8 mouse cellular contexts compared by ENCODE assay signal in the genomic region with DNA sequence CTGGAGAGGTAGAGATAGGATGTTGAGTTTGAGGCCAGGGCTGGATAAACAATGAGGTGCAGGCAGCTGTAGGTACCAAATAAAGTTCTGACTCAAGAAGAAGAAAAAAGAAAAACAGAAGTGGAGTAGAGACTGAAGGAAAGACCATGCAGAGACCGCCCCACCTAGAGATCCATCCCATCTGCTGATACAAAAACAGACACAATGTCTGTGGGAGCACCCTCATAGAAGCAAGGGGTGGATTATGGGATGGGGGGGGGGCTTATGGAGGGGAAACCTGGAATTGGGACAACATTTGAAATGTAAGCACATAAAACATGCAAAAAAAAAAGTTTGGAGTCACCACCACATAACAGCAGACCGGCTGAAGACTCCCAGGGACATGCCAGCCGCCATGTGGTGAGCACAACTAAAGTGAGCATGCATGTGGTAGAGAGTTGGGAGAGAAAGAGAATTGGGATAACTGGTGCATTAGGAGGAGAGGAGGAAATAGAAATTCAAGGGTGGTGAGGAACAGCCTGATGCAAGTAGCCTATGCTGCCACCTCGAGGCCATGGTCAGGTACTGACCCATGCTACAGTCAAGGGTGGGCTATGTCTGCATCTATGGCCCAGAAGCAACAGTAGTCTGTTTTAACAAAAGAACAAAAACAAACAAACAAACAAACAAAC.
DNase-seq lines count a peak whose midpoint lies in the region; ATAC-seq and TF ChIP-seq lines count a peak whose summit lies in the region.

No protein-coding gene starts in this region.

- dilution Hi-C loops in CH12.LX (cut with MboI; ENCODE audit: extremely low pct_ligation_motif_present, extremely low pct_unique_long_range_greater_than_20kb, low sequenced_read_pairs): no loop called here

- no peaks in the 10 kb centered on the region for H3K9me3 ChIP-seq in CH12.LX (replicated peaks; ENCODE audit: low read length)
- no peaks in the 10 kb centered on the region for H3K9me3 ChIP-seq in embryonic facial prominence, embryonic 10.5 days
- no peaks in the 10 kb centered on the region for H3K9me3 ChIP-seq in liver, postnatal 0 days (ENCODE audit: low read length)

- no peak for TF ChIP-seq POLR2A in CH12.LX (IDR thresholded peaks at IDR 0.05; ENCODE audit: low read depth, low read length)
- TF ChIP-seq POLR2A in olfactory bulb, adult 2 months (IDR thresholded peaks at IDR 0.05; ENCODE audit: insufficient read depth, low read depth, low read length): no peak

- no peak overlapping the region for H3K27ac ChIP-seq in CH12.LX (ENCODE audit: insufficient read depth, low read depth)
- no peak overlapping the region for H3K27ac ChIP-seq in embryonic facial prominence, embryonic 10.5 days (replicated peaks)
- no peak overlapping the region for H3K27ac ChIP-seq in liver, postnatal 0 days (ENCODE audit: low read depth)
- H3K27ac ChIP-seq in olfactory bulb, adult 2 months (ENCODE audit: insufficient read depth, low read depth, low read length): no peak overlapping the region

- peak; percentile 63 for DNase-seq in CH12.LX (ENCODE audit: extremely low read depth)
- DNase-seq in adrenal gland, postnatal 10 days: peak; percentile 76
- peak; percentile 76 for DNase-seq in embryonic facial prominence, embryonic 10.5 days (ENCODE audit: low spot score)
- peak; percentile 11 to 35 for DNase-seq in heart, adult 9 months (ENCODE audit: low spot score in 2 of 2)
- DNase-seq in kidney, postnatal 25 days: peak; percentile 59 to 65
- peak; percentile 41 for DNase-seq in liver, postnatal 0 days

- H3K36me3 ChIP-seq in CH12.LX (replicated peaks in 1 of 2; ENCODE audit: control insufficient read depth in 1 of 2, insufficient read depth in 1 of 2, low read length in 1 of 2): no peaks in the 10 kb centered on the region
- no peaks in the 10 kb centered on the region for H3K36me3 ChIP-seq in embryonic facial prominence, embryonic 10.5 days (replicated peaks)
- H3K36me3 ChIP-seq in liver, postnatal 0 days (replicated peaks; ENCODE audit: insufficient read depth, low read length): no peaks in the 10 kb centered on the region

- H3K9ac ChIP-seq in CH12.LX (ENCODE audit: insufficient read depth, low read depth): no peak overlapping the region
- no peak overlapping the region for H3K9ac ChIP-seq in liver, postnatal 0 days (replicated peaks)

- no peaks in the 10 kb centered on the region for H3K4me1 ChIP-seq in CH12.LX (ENCODE audit: control insufficient read depth in 1 of 2, insufficient read depth in 2 of 2)
- H3K4me1 ChIP-seq in embryonic facial prominence, embryonic 10.5 days: no peaks in the 10 kb centered on the region
- no peaks in the 10 kb centered on the region for H3K4me1 ChIP-seq in liver, postnatal 0 days (ENCODE audit: insufficient read depth)
- no peaks in the 10 kb centered on the region for H3K4me1 ChIP-seq in olfactory bulb, adult 2 months (ENCODE audit: control insufficient read depth, insufficient read depth, low read length)

- 38% methylated on average over 4 of the region's 4 CpGs for WGBS in embryonic facial prominence, embryonic 10.5 days
- WGBS in liver, postnatal 0 days (ENCODE audit: insufficient replicate concordance): 38% methylated on average over 4 of the region's 4 CpGs
- 40% methylated on average over 4 of the region's 4 CpGs for WGBS in olfactory bulb, adult 2 months

- in situ Hi-C loops in CH12.LX (cut with MboI; ENCODE audit: low pct_ligation_motif_present, low pct_unique_long_range_greater_than_20kb, low sequenced_read_pairs): loop anchor here (25.0 kb wide), 1 partner anchor 481 kb away; the partner anchor contains the start of gene Sema5a

- no peak overlapping the region for H3K4me3 ChIP-seq in CH12.LX (replicated peaks in 1 of 3; ENCODE audit: low read depth in 2 of 3, low read length in 2 of 3, poor library complexity in 1 of 3)
- no peak overlapping the region for H3K4me3 ChIP-seq in embryonic facial prominence, embryonic 10.5 days
- H3K4me3 ChIP-seq in liver, postnatal 0 days (ENCODE audit: low read depth, low read length): no peak overlapping the region
- H3K4me3 ChIP-seq in olfactory bulb, adult 2 months (ENCODE audit: insufficient read depth, low read depth, low read length): no peak overlapping the region

- TF ChIP-seq CTCF in CH12.LX (conservative IDR thresholded peaks at IDR 0.05 in 1 of 2, IDR thresholded peaks at IDR 0.05 in 1 of 2; ENCODE audit: low read depth in 2 of 2, low read length in 2 of 2): peak; percentile 77 to 86
- peak; percentile 81 for TF ChIP-seq CTCF in liver, postnatal 0 days (IDR thresholded peaks at IDR 0.05; ENCODE audit: low read depth)
- TF ChIP-seq CTCF in olfactory bulb, adult 2 months (IDR thresholded peaks at IDR 0.05; ENCODE audit: insufficient read depth, low read depth, low read length): 0 out of 2 replicates have a peak, but pooled peaks have one; percentile 17

- no peak for ATAC-seq in liver, postnatal 0 days
- no peak for ATAC-seq in erythroid progenitor cell, adult 5-6 weeks (replicated peaks; ENCODE audit: low FRiP score, poor library complexity, severe bottlenecking)

- H3K79me2 ChIP-seq in CH12.LX (replicated peaks; ENCODE audit: control insufficient read depth, extremely low read depth, insufficient read depth, poor library complexity, severe bottlenecking): no peaks in the 10 kb centered on the region

- no peak overlapping the region for H3K4me2 ChIP-seq in CH12.LX (ENCODE audit: insufficient read depth, low read depth, poor library complexity, severe bottlenecking)
- H3K4me2 ChIP-seq in liver, postnatal 0 days (ENCODE audit: low read depth, low read length): no peak overlapping the region

- no peak for TF ChIP-seq EP300 in CH12.LX (IDR thresholded peaks at IDR 0.05; ENCODE audit: low read length)
- TF ChIP-seq EP300 in liver, postnatal 0 days (IDR thresholded peaks at IDR 0.05; ENCODE audit: low read depth): no peak

- H3K27me3 ChIP-seq in CH12.LX (replicated peaks): no peaks in the 10 kb centered on the region
- no peaks in the 10 kb centered on the region for H3K27me3 ChIP-seq in embryonic facial prominence, embryonic 10.5 days (replicated peaks; ENCODE audit: low read depth, poor library complexity, severe bottlenecking)
- no peaks in the 10 kb centered on the region for H3K27me3 ChIP-seq in liver, postnatal 0 days (ENCODE audit: insufficient read depth, low read length)

- TF ChIP-seq RAD21 in CH12.LX (IDR thresholded peaks at IDR 0.05; ENCODE audit: low read depth, low read length): peak; percentile 86

TF ChIP-seq in CH12.LX, 34 proteins besides CTCF, POLR2A, EP300 and RAD21:
- TF ChIP-seq MAX (IDR thresholded peaks at IDR 0.05; ENCODE audit: low read length): 0 out of 2 replicates have a peak, but pooled peaks have one; percentile 22
- peak; percentile 66 for TF ChIP-seq SMC3 (IDR thresholded peaks at IDR 0.05; ENCODE audit: low read depth, low read length)
- 0 out of 2 replicates have a peak, but pooled peaks have one; percentile 30 for TF ChIP-seq NELFE (IDR thresholded peaks at IDR 0.05; ENCODE audit: low read depth, low read length)
- no peak for TF ChIP-seq NRF1 (IDR thresholded peaks at IDR 0.05; ENCODE audit: low read depth, low read length)

Comparison
In these comparisons a context has a peak if more than half of its experiments do, and no peak if none do; other contexts are left out.
1. DNase-seq: peak in every context shown above with its lines; median percentile 76 in adrenal gland, postnatal 10 days; 76 in embryonic facial prominence, embryonic 10.5 days; 63 in CH12.LX; 62 in kidney, postnatal 25 days; 41 in liver, postnatal 0 days; 23 in heart, adult 9 months.
2. CTCF ChIP-seq: peak in every context shown above with its lines; median percentile 82 in CH12.LX; 81 in liver, postnatal 0 days; 17 in olfactory bulb, adult 2 months.